Mouse (Mus musculus) heart, adult 2 months (tissue): ENCODE data around the gene Ccdc142.

Experiments
- CTCF ChIP-seq: fragments of 200-600 bp; IDR thresholded peaks from 2 replicates; pipeline ENCODE4 v1.8.1; 2022; ENCODE audit warnings: antibody characterized with exemption, mild to moderate bottlenecking, moderate library complexity
- EP300 ChIP-seq: fragments of 200-500 bp; IDR thresholded peaks from 2 replicates; pipeline ENCODE4 v1.6.1; 2011; ENCODE audit warnings: low read depth, low read length, control low read depth; ENCODE audit not compliant: insufficient read depth
- POLR2A ChIP-seq: fragments of 200-500 bp; IDR thresholded peaks from 2 replicates; pipeline ENCODE4 v1.6.1; 2011; ENCODE audit warnings: mild to moderate bottlenecking, low read depth, low read length, control low read depth; ENCODE audit not compliant: insufficient read depth

DNA sequence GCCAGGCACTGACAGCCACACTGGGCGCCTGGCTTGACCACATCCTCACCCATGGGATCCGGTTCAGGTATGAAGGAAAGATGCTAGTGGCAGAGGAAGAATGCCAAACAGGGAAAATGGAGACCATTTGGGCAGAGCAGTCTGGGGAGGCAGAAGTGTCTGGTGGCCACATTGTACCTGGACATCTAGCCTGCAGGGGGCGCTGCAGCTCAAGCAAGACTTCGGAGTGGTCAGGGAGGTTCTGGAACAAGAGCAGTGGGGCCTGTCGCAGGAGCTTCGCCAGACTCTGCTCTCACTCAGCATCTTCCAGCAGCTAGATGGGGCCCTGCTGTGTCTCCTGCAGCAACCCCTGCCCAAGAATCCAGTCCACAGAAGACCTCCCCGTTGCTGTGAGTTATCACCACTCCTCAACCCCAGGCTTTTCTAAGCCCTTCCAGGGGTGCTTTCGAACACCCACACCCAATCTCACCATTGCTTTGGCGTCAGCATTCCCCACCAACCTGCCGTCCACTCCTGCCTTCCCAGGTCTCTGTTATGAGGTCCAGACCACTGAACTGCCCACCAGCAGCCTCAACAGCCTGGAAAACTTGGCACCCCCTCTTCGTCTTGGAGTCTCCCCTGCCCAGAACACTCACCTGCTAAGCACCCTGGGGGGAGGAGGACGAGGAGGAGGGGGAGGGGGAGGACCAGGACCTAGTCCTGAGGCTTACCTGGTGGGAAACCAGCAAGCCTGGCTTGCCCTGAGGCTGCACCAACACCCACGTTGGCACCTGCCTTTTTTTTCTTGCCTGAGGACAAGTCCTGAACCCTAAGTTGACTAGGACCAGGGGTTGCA is 6.4 kb downstream of the Ccdc142 start:
- TF ChIP-seq POLR2A (no peak), CTCF (peak; percentile 83), EP300 (no peak)
